Mouse (Mus musculus): ENCODE data around the gene Trmt1.

DNA sequence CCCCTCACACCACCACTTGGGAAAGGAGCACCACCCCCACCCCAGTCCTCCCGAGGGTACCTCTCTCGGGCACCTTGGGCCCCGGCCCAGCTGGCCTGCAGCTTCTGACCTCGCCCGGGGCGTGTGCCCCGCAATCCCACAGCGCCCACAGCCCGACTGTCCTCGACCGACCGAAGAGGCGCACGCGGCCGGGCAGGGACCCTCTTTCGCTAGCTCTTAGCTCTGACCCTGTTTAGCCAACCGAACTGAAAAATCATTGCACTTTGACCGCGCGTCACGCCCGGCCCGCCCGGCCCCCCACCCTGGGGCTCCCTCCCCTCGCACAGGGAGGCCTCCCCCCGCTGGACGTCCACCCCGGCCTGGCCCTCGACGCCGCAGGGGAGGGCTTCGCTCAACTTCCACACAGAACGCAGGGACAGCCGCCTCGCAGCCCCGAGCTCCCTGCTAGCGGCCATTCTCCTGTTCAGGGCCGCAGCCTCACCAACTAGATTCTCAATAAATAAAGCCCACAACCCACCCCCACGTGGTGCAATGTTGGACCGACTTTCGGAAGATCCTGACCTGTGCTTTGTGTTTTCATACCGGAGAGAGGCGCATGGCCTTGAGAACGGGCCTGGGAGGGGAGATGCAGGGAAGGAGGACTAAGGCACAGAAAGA is 20.6 kb downstream of the Trmt1 start:
- TF ChIP-seq CTCF (IDR thresholded peaks at IDR 0.05; ENCODE audit: extremely low read depth, insufficient read depth, low read length) (no peak), POLR2A (IDR thresholded peaks at IDR 0.05; ENCODE audit: extremely low read depth, insufficient read depth, low read length) (no peak)
